Mouse (Mus musculus) spleen, adult 2 months (tissue): ENCODE data around the gene Enpep. TPM values are rescaled to one million over a fixed set of nuclear protein-coding genes. Genes with fewer than 3 reads are reported as not detected.

Experiments used
- DNase-seq, 2 experiments: peaks; one replicate each; pipeline versions ENCODE4 v3.0.0 to v3.0.0-alpha.2; 2012 to 2021; ENCODE audit warnings: low spot score in 2 of 2, low read depth in 1 of 2
- H3K27ac ChIP-seq: fragments of 200-500 bp; 2 replicates; pipeline ENCODE4 v1.5.1; 2012; ENCODE audit warnings: low read length, inconsistent platforms; ENCODE audit not compliant: insufficient read depth
- H3K27me3 ChIP-seq: fragments of 200-500 bp; 2 replicates; pipeline ENCODE4 v1.6.1; 2012; ENCODE audit warnings: mild to moderate bottlenecking, moderate library complexity, low read length, inconsistent platforms; ENCODE audit not compliant: control insufficient read depth, insufficient read depth
- H3K36me3 ChIP-seq: fragments of 200-500 bp; 2 replicates; pipeline ENCODE4 v1.6.1; 2012; ENCODE audit warnings: mild to moderate bottlenecking, low read length, inconsistent platforms; ENCODE audit not compliant: control insufficient read depth, insufficient read depth
- H3K4me1 ChIP-seq: fragments of 200-500 bp; 2 replicates; pipeline ENCODE4 v1.6.1; 2011; ENCODE audit warnings: inconsistent platforms; ENCODE audit not compliant: control insufficient read depth, insufficient read depth, insufficient read length
- H3K4me3 ChIP-seq: fragments of 200-500 bp; 2 replicates; pipeline ENCODE4 v1.5.1; 2011; ENCODE audit warnings: mild to moderate bottlenecking, inconsistent platforms; ENCODE audit not compliant: insufficient read depth, insufficient read length; ENCODE audit errors: extremely low read depth
- CTCF ChIP-seq: fragments of 200-500 bp; IDR thresholded peaks from 2 replicates; pipeline ENCODE4 v1.5.1; 2011; ENCODE audit warnings: mild to moderate bottlenecking, inconsistent platforms; ENCODE audit not compliant: insufficient read depth, insufficient read length, insufficient replicate concordance; ENCODE audit errors: extremely low read depth
- POLR2A ChIP-seq: fragments of 200-500 bp; IDR thresholded peaks from 2 replicates; pipeline ENCODE4 v1.6.1; 2011; ENCODE audit warnings: low read depth, low read length, inconsistent platforms
- WGBS: fragments of 180-500 bp; shearing (Covaris S2); methylation state at CpG from one replicate; pipeline ENCODE4 v1.1.7; 2018; 5-methylcytosine and 5-hydroxymethylcytosine counted together
- polyA plus RNA-seq: library from polyadenylated mRNA; depleted of rRNA; stranded (reverse); fragments of >200 nt; gene quantifications from 2 replicates; pipeline ENCODE4 v1.2.3, GENCODE M21; 2012

Gene Enpep
- polyA plus RNA-seq, 1 experiment, result 0.30 TPM

GRCm38 (mm10) chr3:129298606-129299005 is 33.9 kb downstream of the Enpep start:
- Histone ChIP-seq H3K27ac (no peak overlapping the region), H3K36me3 (no peaks in the 10 kb centered on the region), H3K4me3 (no peak overlapping the region), H3K4me1 (no peaks in the 10 kb centered on the region), H3K27me3 (no peaks in the 10 kb centered on the region)
- DNase-seq, result no peak
- TF ChIP-seq POLR2A, result no peak
- no peak for TF ChIP-seq CTCF
- WGBS, result 69% methylated on average over 8 of the region's 8 CpGs

GRCm38 (mm10) chr3:129296994-129297393 is 35.5 kb downstream of the Enpep start:
- TF ChIP-seq POLR2A (no peak), CTCF (no peak)
- WGBS, result 35% methylated on average over 5 of the region's 5 CpGs
- DNase-seq, result no peak

GRCm38 (mm10) chr3:129295883-129296282 is 36.6 kb downstream of the Enpep start:
- no peak for TF ChIP-seq CTCF
- TF ChIP-seq POLR2A, result no peak
- Histone ChIP-seq H3K36me3 (no peaks in the 10 kb centered on the region), H3K4me1 (no peaks in the 10 kb centered on the region), H3K4me3 (no peak overlapping the region), H3K27ac (no peak overlapping the region), H3K27me3 (no peaks in the 10 kb centered on the region)
- no peak for DNase-seq
- 75% methylated on average over 2 of the region's 2 CpGs for WGBS

More at GRCm38 (mm10) chr3:129296994-129297393, 35.5 kb downstream of the Enpep start:
- Histone ChIP-seq H3K36me3 (no peaks in the 10 kb centered on the region), H3K4me3 (no peak overlapping the region), H3K27me3 (no peaks in the 10 kb centered on the region), H3K4me1 (no peaks in the 10 kb centered on the region), H3K27ac (no peak overlapping the region)

GRCm38 (mm10) chr3:129289536-129289935 is 43.0 kb downstream of the Enpep start:
- H3K4me3 ChIP-seq, result no peak overlapping the region
- no peak overlapping the region for H3K27ac ChIP-seq
- WGBS, result 64% methylated on average over 8 of the region's 8 CpGs
- no peaks in the 10 kb centered on the region for H3K36me3 ChIP-seq
- TF ChIP-seq CTCF (no peak), POLR2A (no peak)
- no peaks in the 10 kb centered on the region for H3K4me1 ChIP-seq
- H3K27me3 ChIP-seq, result no peaks in the 10 kb centered on the region
- DNase-seq, result no peak

- no peak for DNase-seq
- WGBS, result 82% methylated on average over 8 of the region's 8 CpGs
Measured at GRCm38 (mm10) chr3:129287140-129287539, 45.4 kb downstream of the Enpep start.

GRCm38 (mm10) chr3:129286426-129286825 is 46.1 kb downstream of the Enpep start:
- Histone ChIP-seq H3K27me3 (no peaks in the 10 kb centered on the region), H3K4me1 (no peaks in the 10 kb centered on the region), H3K27ac (no peak overlapping the region), H3K4me3 (no peak overlapping the region), H3K36me3 (no peaks in the 10 kb centered on the region)
- DNase-seq, result no peak
- TF ChIP-seq CTCF (no peak), POLR2A (no peak)
- WGBS, result 67% methylated on average over 7 of the region's 7 CpGs

More at GRCm38 (mm10) chr3:129287140-129287539, 45.4 kb downstream of the Enpep start:
- Histone ChIP-seq H3K4me3 (no peak overlapping the region), H3K4me1 (no peaks in the 10 kb centered on the region), H3K27ac (no peak overlapping the region), H3K27me3 (no peaks in the 10 kb centered on the region), H3K36me3 (no peaks in the 10 kb centered on the region)
- TF ChIP-seq CTCF (no peak), POLR2A (no peak)

- Histone ChIP-seq H3K4me1 (no peaks in the 10 kb centered on the region), H3K27ac (no peak overlapping the region), H3K36me3 (no peaks in the 10 kb centered on the region), H3K27me3 (no peaks in the 10 kb centered on the region), H3K4me3 (no peak overlapping the region)
- WGBS, result 78% methylated on average over 5 of the region's 5 CpGs
- DNase-seq, result no peak
- no peak for TF ChIP-seq CTCF
- no peak for TF ChIP-seq POLR2A
Measured at GRCm38 (mm10) chr3:129284326-129284725, 48.2 kb downstream of the Enpep start.
